Mouse (Mus musculus) megakaryocyte, embryonic 14.5 days (primary cell): ENCODE measurements around the gene Slc6a16.

ENCODE experiments used
- FLI1 ChIP-seq: IDR thresholded peaks from 2 replicates; pipeline ENCODE4 v1.6.1; 2012; ENCODE audit warnings: low read length, inconsistent platforms, mixed read lengths
- GATA1 ChIP-seq: IDR thresholded peaks from 3 replicates; pipeline ENCODE4 v1.6.1; 2012; ENCODE audit warnings: mixed read lengths, low read length, inconsistent platforms, borderline replicate concordance

GRCm38 (mm10) chr7:45257063-45257840, 16.4 kb downstream of the Slc6a16 start:
- no peak for TF ChIP-seq GATA1
- no peak for TF ChIP-seq FLI1
